Comparison of ENCODE assay signal across 24 mouse cellular contexts in the genomic region with DNA sequence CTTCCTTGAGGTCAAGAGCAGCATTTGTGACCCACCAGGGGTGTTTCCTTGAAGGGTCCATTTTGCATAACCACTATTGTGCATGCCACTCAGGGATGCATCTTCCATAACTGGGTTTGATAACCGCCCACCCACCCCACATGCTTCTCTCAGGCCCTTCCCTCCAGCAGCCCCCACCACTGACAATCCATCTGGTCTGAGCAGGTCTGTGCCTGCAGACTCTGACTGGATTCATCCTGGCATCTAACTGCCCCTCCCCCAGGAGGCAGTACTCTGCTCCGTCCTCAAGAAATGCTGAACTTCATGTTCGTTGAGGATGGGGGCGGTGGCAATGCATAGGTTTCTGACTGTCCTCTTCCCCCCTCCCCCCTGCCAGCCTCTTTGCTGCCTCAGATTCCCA. TPM values are rescaled to one million over a fixed set of nuclear protein-coding genes. Genes with fewer than 3 reads are reported as not detected.
"Had no signal": no experiment of that assay in that cellular context is flagged by ENCODE, and none has a peak within 500 bp of the region (broad histone marks: within the 10 kb centered on the region; RNA-seq: fewer than 3 reads in every experiment).

No protein-coding gene starts in this region.

- ATAC-seq: liver, embryonic 12.5 days; midbrain, embryonic 13.5 days; midbrain, embryonic 16.5 days had no signal

- H3K4me3 ChIP-seq: limb, embryonic 10.5 days; limb, embryonic 13.5 days; liver, embryonic 12.5 days; liver, embryonic 15.5 days; lung, embryonic 15.5 days; megakaryocyte, embryonic 14.5 days; midbrain, embryonic 10.5 days; midbrain, embryonic 13.5 days; myocyte; neural tube, embryonic 13.5 days had no signal

- H3K9ac ChIP-seq: limb, embryonic 13.5 days; liver, embryonic 12.5 days; liver, embryonic 15.5 days; lung, embryonic 15.5 days; midbrain, embryonic 13.5 days; neural tube, embryonic 13.5 days had no signal

- H3K4me1 ChIP-seq: liver, embryonic 12.5 days; liver, embryonic 15.5 days; megakaryocyte, embryonic 14.5 days had no signal

- H3K27ac ChIP-seq: limb, embryonic 10.5 days; limb, embryonic 13.5 days; liver, embryonic 12.5 days; liver, embryonic 15.5 days; lung, embryonic 15.5 days; midbrain, embryonic 10.5 days; midbrain, embryonic 13.5 days; neural tube, embryonic 13.5 days; stomach, postnatal 0 days had no signal

- H3K36me3 ChIP-seq: limb, embryonic 10.5 days; limb, embryonic 13.5 days; liver, embryonic 12.5 days; liver, embryonic 15.5 days; lung, embryonic 15.5 days; midbrain, embryonic 10.5 days; midbrain, embryonic 13.5 days; neural tube, embryonic 13.5 days had no signal

- H3K4me2 ChIP-seq: limb, embryonic 13.5 days; liver, embryonic 12.5 days; liver, embryonic 15.5 days; lung, embryonic 15.5 days; midbrain, embryonic 13.5 days; neural tube, embryonic 13.5 days had no signal

- DNase-seq: kidney, postnatal 14 days; kidney, postnatal 4 days; liver; lung, adult 18-20 months; lung, postnatal 10 days; lung, postnatal 36 days; right cerebral cortex, adult 18-20 months; right cerebral cortex, postnatal 14 days; right cerebral cortex, postnatal 4 days; thymus, adult 2 months; thymus, postnatal 14 days; thymus, postnatal 4 days had no signal

- H3K9me3 ChIP-seq: limb, embryonic 10.5 days; limb, embryonic 13.5 days; liver, embryonic 12.5 days; liver, embryonic 15.5 days; lung, embryonic 15.5 days; midbrain, embryonic 10.5 days; midbrain, embryonic 13.5 days; neural tube, embryonic 13.5 days had no signal

RNA-seq across cellular contexts. Expression of gene Dio3, which starts 4.9 kb away (rescaled TPM):
- polyA plus RNA-seq: myocyte had no signal
